Mouse (Mus musculus): ENCODE data around the gene Iqgap3. TPM values are rescaled to one million over a fixed set of nuclear protein-coding genes. Genes with fewer than 3 reads are reported as not detected.

Gene Iqgap3
- polyA plus RNA-seq, 1 experiment from 2014 or later, result 26.8 TPM

DNA sequence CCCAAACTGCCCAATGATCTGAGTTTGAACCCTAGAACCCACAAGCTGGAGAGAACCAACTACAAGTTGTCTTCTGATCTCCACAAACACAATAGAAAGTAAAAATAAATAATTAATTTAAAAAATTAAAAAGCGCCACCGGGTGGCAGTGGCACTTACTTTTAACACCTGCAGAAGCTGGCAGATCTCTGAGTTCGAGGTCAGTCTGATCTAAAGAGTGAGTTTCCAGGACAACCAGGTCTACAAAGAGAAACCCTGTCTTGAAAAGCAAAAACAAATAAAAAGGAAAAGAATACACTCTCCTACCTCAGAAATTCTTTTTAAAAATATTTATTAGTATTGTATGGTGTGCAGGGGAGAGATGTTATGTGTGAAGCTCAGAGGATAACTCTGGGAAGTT, 56.0 kb downstream of the Iqgap3 start:
- H3K4me2 ChIP-seq (ENCODE audit: low read depth, low read length, severe bottlenecking), result peak overlapping the region; percentile 94
- DNase-seq (ENCODE audit: low spot score) (no peak), ATAC-seq (replicated peaks; ENCODE audit: low FRiP score) (no peak)
- H3K9ac ChIP-seq (ENCODE audit: low read length), result peak overlapping the region; percentile 69; the same call in 1 of the 2 replicates
- H3K36me3 ChIP-seq (ENCODE audit: control insufficient read depth, insufficient read depth, low read length), result no peaks in the 10 kb centered on the region
- peak overlapping the region; percentile 60 for H3K4me3 ChIP-seq (ENCODE audit: low read depth, low read length)
- H3K27ac ChIP-seq (ENCODE audit: low read depth, low read length), result peak overlapping the region; percentile 57; the same call in 1 of the 2 replicates
- WGBS, result 14% methylated on average over 3 of the region's 3 CpGs
- peaks cover 21% of the 10 kb centered on the region for H3K27me3 ChIP-seq (ENCODE audit: control insufficient read depth, insufficient read depth, low read length)
- H3K4me1 ChIP-seq (replicated peaks; ENCODE audit: control insufficient read depth, insufficient read depth, low read length), result peaks cover 13% of the 10 kb centered on the region
- no peaks in the 10 kb centered on the region for H3K9me3 ChIP-seq (ENCODE audit: control insufficient read depth, low read length)

GRCm38 (mm10) chr3:88138336-88139242, 56.8 kb downstream of the Iqgap3 start:
- H3K4me1 ChIP-seq (replicated peaks; ENCODE audit: control insufficient read depth, insufficient read depth, low read length), result peaks cover 16% of the 10 kb centered on the region
- H3K4me3 ChIP-seq (ENCODE audit: low read depth, low read length), result peak overlapping the region; percentile 60
- peak overlapping the region; percentile 94 for H3K4me2 ChIP-seq (ENCODE audit: low read depth, low read length, severe bottlenecking)
- ATAC-seq (replicated peaks; ENCODE audit: low FRiP score), result peak; percentile 69
- H3K36me3 ChIP-seq (ENCODE audit: control insufficient read depth, insufficient read depth, low read length), result no peaks in the 10 kb centered on the region
- H3K9ac ChIP-seq (ENCODE audit: low read length), result peak overlapping the region; percentile 69
- WGBS, result under 1% methylated on average over 32 of the region's 32 CpGs
- H3K27ac ChIP-seq (ENCODE audit: low read depth, low read length), result peak overlapping the region; percentile 57
- peaks cover 21% of the 10 kb centered on the region for H3K27me3 ChIP-seq (ENCODE audit: control insufficient read depth, insufficient read depth, low read length)
- DNase-seq (ENCODE audit: low spot score), result peak; percentile 95
- H3K9me3 ChIP-seq (ENCODE audit: control insufficient read depth, low read length), result no peaks in the 10 kb centered on the region

DNA sequence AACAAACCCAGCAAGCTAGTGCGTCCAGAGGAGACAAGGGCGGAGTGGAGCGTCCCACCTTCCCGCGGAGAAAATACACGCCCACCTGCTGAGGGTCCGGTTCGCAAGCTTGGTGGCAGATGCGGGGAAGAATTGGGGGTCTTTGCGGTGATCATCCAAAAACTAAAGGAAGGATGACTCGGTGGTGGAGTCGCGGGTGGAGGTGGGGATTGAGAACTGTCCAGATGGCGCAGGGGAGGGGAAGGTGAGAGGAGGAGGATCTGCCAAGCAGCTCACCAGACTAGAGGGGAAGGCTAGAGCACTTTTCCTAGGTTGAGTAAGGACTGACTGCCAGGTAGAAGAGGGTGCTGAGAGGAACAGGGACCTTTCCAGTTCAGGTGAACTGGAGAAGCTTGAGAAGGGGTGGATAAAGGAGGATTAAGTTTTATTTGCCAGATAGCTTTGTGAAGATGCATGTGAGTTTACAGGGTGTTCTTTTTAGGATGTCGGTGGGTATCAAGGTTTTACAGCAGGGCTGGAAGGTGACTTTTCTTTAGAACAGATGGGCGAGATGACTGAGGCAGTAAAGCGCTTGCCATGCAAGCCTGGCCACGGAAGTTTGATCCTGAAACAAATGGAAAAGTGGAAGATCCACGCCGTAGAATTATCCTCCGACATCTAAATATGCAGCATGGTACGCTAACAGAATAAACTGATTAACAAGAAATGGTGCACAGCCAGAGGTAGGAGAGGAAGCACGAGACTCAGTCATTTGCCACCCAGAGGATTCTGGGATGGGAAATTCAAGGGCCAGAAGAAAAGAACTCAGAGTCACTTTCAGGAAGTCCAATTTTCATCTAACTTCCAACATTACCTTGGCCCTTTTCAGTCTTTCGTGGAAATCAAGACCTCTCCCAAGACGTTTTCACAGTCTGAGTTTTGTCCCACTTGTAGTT, 57.7 kb downstream of the Iqgap3 start:
- peak overlapping the region; percentile 57; the same call in 1 of the 2 replicates for H3K27ac ChIP-seq (ENCODE audit: low read depth, low read length)
- DNase-seq (ENCODE audit: low spot score) (no peak), ATAC-seq (replicated peaks; ENCODE audit: low FRiP score) (no peak)
- WGBS, result 18% methylated on average over 25 of the region's 25 CpGs
- H3K36me3 ChIP-seq (ENCODE audit: control insufficient read depth, insufficient read depth, low read length), result no peaks in the 10 kb centered on the region
- no peaks in the 10 kb centered on the region for H3K9me3 ChIP-seq (ENCODE audit: control insufficient read depth, low read length)
- H3K4me1 ChIP-seq (replicated peaks; ENCODE audit: control insufficient read depth, insufficient read depth, low read length), result peaks cover 25% of the 10 kb centered on the region
- H3K4me2 ChIP-seq (ENCODE audit: low read depth, low read length, severe bottlenecking), result peak overlapping the region; percentile 94
- peak overlapping the region; percentile 60 for H3K4me3 ChIP-seq (ENCODE audit: low read depth, low read length)
- H3K27me3 ChIP-seq (ENCODE audit: control insufficient read depth, insufficient read depth, low read length), result peaks cover 21% of the 10 kb centered on the region
- H3K9ac ChIP-seq (ENCODE audit: low read length), result peak overlapping the region; percentile 69

GRCm38 (mm10) chr3:88140178-88140902, 58.6 kb downstream of the Iqgap3 start:
- ATAC-seq (replicated peaks; ENCODE audit: low FRiP score) (no peak), DNase-seq (ENCODE audit: low spot score) (no peak)
- Histone ChIP-seq H3K4me2 (ENCODE audit: low read depth, low read length, severe bottlenecking) (peak overlapping the region; percentile 8; the same call in 1 of the 2 replicates), H3K27me3 (ENCODE audit: control insufficient read depth, insufficient read depth, low read length) (peaks cover 21% of the 10 kb centered on the region), H3K4me3 (ENCODE audit: low read depth, low read length) (no peak overlapping the region), H3K4me1 (replicated peaks; ENCODE audit: control insufficient read depth, insufficient read depth, low read length) (peaks cover 33% of the 10 kb centered on the region), H3K36me3 (ENCODE audit: control insufficient read depth, insufficient read depth, low read length) (no peaks in the 10 kb centered on the region), H3K9ac (ENCODE audit: low read length) (no peak overlapping the region), H3K27ac (ENCODE audit: low read depth, low read length) (peak overlapping the region; percentile 50; the same call in 1 of the 2 replicates), H3K9me3 (ENCODE audit: control insufficient read depth, low read length) (no peaks in the 10 kb centered on the region)
- WGBS, result 35% methylated on average over 11 of the region's 11 CpGs

DNA sequence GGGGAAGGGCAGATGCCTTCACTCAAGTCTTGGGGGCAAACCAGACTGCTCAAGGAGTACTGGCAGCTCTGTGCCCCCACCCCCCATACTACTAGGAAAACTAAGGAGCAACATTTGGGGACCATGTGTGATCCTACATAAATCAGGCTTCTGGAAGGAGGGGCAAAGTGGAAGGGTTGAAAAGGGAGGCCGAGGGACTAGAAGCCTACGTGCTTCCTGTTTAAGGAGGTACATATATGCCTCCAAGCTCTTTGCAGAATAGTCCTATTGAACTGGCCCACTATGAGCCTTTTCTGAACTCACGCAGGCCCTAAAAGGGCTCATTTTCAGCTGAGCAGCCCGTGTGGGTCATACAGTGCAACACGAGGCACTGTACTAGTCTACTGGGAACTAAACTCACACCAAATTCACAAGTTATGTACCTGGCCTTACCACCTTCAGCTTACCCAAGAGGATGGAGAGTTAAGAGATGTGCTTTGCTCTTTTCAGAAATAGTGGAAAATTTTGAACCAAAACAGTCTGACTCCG, 59.2 kb downstream of the Iqgap3 start:
- H3K27me3 ChIP-seq (ENCODE audit: control insufficient read depth, insufficient read depth, low read length), result peaks cover 21% of the 10 kb centered on the region
- no peaks in the 10 kb centered on the region for H3K9me3 ChIP-seq (ENCODE audit: control insufficient read depth, low read length)
- peak overlapping the region; percentile 55; the same call in 1 of the 2 replicates for H3K9ac ChIP-seq (ENCODE audit: low read length)
- ATAC-seq (replicated peaks; ENCODE audit: low FRiP score) (no peak), DNase-seq (ENCODE audit: low spot score) (no peak)
- H3K27ac ChIP-seq (ENCODE audit: low read depth, low read length), result peak overlapping the region; percentile 50; the same call in 1 of the 2 replicates
- peak overlapping the region; percentile 8 for H3K4me2 ChIP-seq (ENCODE audit: low read depth, low read length, severe bottlenecking)
- no peaks in the 10 kb centered on the region for H3K36me3 ChIP-seq (ENCODE audit: control insufficient read depth, insufficient read depth, low read length)
- 49% methylated on average over 6 of the region's 6 CpGs for WGBS
- no peak overlapping the region for H3K4me3 ChIP-seq (ENCODE audit: low read depth, low read length)
- H3K4me1 ChIP-seq (replicated peaks; ENCODE audit: control insufficient read depth, insufficient read depth, low read length), result peaks cover 37% of the 10 kb centered on the region

- Histone ChIP-seq H3K4me3 (ENCODE audit: low read depth, low read length) (peak overlapping the region; percentile 86), H3K4me1 (replicated peaks; ENCODE audit: control insufficient read depth, insufficient read depth, low read length) (peaks cover 41% of the 10 kb centered on the region), H3K27ac (ENCODE audit: low read depth, low read length) (peak overlapping the region; percentile 91; the same call in 1 of the 2 replicates), H3K4me2 (ENCODE audit: low read depth, low read length, severe bottlenecking) (peak overlapping the region; percentile 94), H3K9ac (ENCODE audit: low read length) (peak overlapping the region; percentile 55), H3K27me3 (ENCODE audit: control insufficient read depth, insufficient read depth, low read length) (peaks cover 21% of the 10 kb centered on the region), H3K36me3 (ENCODE audit: control insufficient read depth, insufficient read depth, low read length) (no peaks in the 10 kb centered on the region), H3K9me3 (ENCODE audit: control insufficient read depth, low read length) (no peaks in the 10 kb centered on the region)
- 12% methylated on average over 9 of the region's 9 CpGs for WGBS
- DNase-seq (ENCODE audit: low spot score), result no peak
- ATAC-seq (replicated peaks; ENCODE audit: low FRiP score), result no peak
Observed at GRCm38 (mm10) chr3:88141439-88141786, 59.6 kb downstream of the Iqgap3 start.

DNA sequence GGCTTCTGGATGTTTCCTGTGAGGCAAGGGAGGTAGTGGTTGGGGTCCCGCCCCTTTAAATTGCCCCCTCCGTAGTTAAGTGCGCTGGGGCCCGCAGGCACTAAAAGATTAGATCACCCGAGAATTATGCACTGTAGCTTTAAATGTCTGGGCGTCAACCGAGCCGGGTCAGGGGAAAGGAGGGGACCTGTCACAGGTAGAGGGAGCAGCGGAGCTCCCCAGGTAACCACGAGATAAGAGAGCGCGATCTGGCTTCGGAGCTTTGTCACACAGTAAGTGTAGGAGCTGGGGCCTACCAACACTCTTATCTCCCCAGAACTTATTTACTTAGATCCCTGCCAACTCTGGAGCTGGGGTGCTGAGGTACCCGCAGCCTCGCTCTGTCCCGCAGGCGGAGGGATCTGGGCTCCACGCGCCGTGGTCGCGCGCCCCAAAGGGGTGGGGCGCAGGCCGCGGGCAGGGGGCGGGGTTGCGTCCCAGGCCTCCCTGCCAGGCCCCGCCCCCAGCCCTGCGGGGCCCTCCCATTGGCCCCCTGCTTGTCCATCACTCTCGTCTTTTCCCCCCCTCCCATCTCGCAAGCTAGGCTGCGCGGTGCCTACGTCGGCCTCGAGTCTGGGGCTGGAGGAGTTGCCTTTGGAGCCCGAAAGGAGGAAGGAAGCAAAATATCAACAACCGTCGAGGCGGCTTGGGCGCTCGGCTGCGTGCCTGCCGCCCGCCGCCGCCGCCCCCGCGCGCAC, 60.2 kb downstream of the Iqgap3 start, which contains the start of gene Mef2d:
TSS of gene Mef2d (plus strand) at position 586 of the 737 bp plus-strand sequence.
- peak within 1 kb of the TSS; percentile 80 for H3K9ac ChIP-seq (ENCODE audit: low read length)
- under 1% methylated on average over 52 of the region's 52 CpGs for WGBS

More for the DNA sequence above, 60.2 kb downstream of the Iqgap3 start, which contains the start of gene Mef2d:
- peak; percentile 98 for DNase-seq (ENCODE audit: low spot score)
- H3K4me2 ChIP-seq (ENCODE audit: low read depth, low read length, severe bottlenecking), result peak within 1 kb of the TSS; percentile 94
- no peaks in the 10 kb centered on the region for H3K9me3 ChIP-seq (ENCODE audit: control insufficient read depth, low read length)
- H3K4me3 ChIP-seq (ENCODE audit: low read depth, low read length), result peak within 1 kb of the TSS; percentile 86
- H3K4me1 ChIP-seq (replicated peaks; ENCODE audit: control insufficient read depth, insufficient read depth, low read length), result peaks cover 43% of the 10 kb centered on the region
- peak; percentile 86 for ATAC-seq (replicated peaks; ENCODE audit: low FRiP score)
- no peaks in the 10 kb centered on the region for H3K36me3 ChIP-seq (ENCODE audit: control insufficient read depth, insufficient read depth, low read length)
- peak within 1 kb of the TSS; percentile 91 for H3K27ac ChIP-seq (ENCODE audit: low read depth, low read length)
- peaks cover 21% of the 10 kb centered on the region for H3K27me3 ChIP-seq (ENCODE audit: control insufficient read depth, insufficient read depth, low read length)
